Mouse (Mus musculus) frontal cortex, postnatal 25 days (tissue): ENCODE data around the gene Morc1.
A peak's percentile ranks its signal among the peaks of the same experiment; 100 is the strongest.

ENCODE experiments used
- DNase-seq, 2 experiments: peaks; one replicate each; pipeline ENCODE4 v3.0.0; 2022; ENCODE audit warnings: low spot score in 2 of 2

Gene Morc1

GRCm38 (mm10) chr16:48474896-48475802 is 44.1 kb downstream of the Morc1 start:
- DNase-seq: no peak

GRCm38 (mm10) chr16:48479266-48479848 is 48.3 kb downstream of the Morc1 start:
- no peak for DNase-seq

GRCm38 (mm10) chr16:48516776-48517499 is 85.9 kb downstream of the Morc1 start:
- DNase-seq: no peak

- no peak for DNase-seq
Observed at GRCm38 (mm10) chr16:48519569-48519968, 88.5 kb downstream of the Morc1 start.

- no peak for DNase-seq
Observed at GRCm38 (mm10) chr16:48537108-48537507, 106.1 kb downstream of the Morc1 start.

GRCm38 (mm10) chr16:48562290-48563080 is 131.4 kb downstream of the Morc1 start:
- DNase-seq: no peak

- peak; percentile 54 to 58 for DNase-seq
Observed at GRCm38 (mm10) chr16:48570354-48570753, 139.3 kb downstream of the Morc1 start.

- no peak for DNase-seq
Observed at GRCm38 (mm10) chr16:48574072-48574471, 143.0 kb downstream of the Morc1 start.

GRCm38 (mm10) chr16:48574499-48574898 is 143.5 kb downstream of the Morc1 start:
- no peak for DNase-seq

- DNase-seq: no peak
Observed at GRCm38 (mm10) chr16:48585369-48585768, 154.3 kb downstream of the Morc1 start.

- DNase-seq: no peak
Observed at GRCm38 (mm10) chr16:48594457-48594856, 163.4 kb downstream of the Morc1 start.

GRCm38 (mm10) chr16:48595216-48595615 is 164.2 kb downstream of the Morc1 start:
- no peak for DNase-seq

GRCm38 (mm10) chr16:48603735-48604211 is 172.7 kb downstream of the Morc1 start:
- no peak for DNase-seq

- DNase-seq: no peak
Observed at GRCm38 (mm10) chr16:48606476-48607038, 175.5 kb downstream of the Morc1 start.

GRCm38 (mm10) chr16:48608224-48608623 is 177.2 kb downstream of the Morc1 start:
- DNase-seq: no peak

- no peak for DNase-seq
Observed at GRCm38 (mm10) chr16:48610866-48611265, 179.8 kb downstream of the Morc1 start.

GRCm38 (mm10) chr16:48611436-48611835 is 180.4 kb downstream of the Morc1 start:
- DNase-seq: no peak

GRCm38 (mm10) chr16:48613783-48614182 is 182.7 kb downstream of the Morc1 start:
- DNase-seq: no peak

GRCm38 (mm10) chr16:48620510-48620909 is 189.5 kb downstream of the Morc1 start:
- DNase-seq: no peak

- DNase-seq: no peak
Observed at GRCm38 (mm10) chr16:48621019-48621418, 190.0 kb downstream of the Morc1 start.

- no peak for DNase-seq
Observed at GRCm38 (mm10) chr16:48623447-48623846, 192.4 kb downstream of the Morc1 start.
